Mouse (Mus musculus) T-helper 17 cell (primary cell): Measurements from ENCODE around the gene Dao.

Experiments
- in situ Hi-C, 2 experiments: fragments of 300-600 bp; cut with MboI, MseI; formaldehyde crosslinking; loops; 1 replicate in 1 of 2; 2 replicates in 1 of 2; pipeline ENCODE4 v1.15.1; 2025; ENCODE audit warnings: high pct_unique_total_duplicates in 2 of 2

Gene Dao

DNA sequence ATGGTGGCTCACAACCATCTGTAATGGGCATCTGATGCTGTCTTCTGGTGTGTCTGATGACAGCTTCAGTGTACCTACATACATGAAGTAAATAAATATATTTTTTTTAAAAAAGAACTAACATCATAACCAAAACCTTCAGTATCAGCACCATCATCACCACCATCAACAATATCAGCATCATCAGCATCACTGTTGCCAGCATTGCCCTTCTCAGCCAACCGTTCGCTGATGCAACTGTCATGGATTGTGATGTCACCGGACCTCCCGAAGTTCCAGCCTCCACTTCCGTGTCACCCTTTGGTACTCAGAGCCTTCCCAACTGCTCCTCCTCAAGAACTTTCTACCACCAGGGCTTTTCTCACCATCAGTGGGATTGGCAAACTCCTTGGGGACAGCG lies 61.7 kb downstream of the Dao start, which contains the start of gene Usp30:
Gene Usp30, plus strand, starts transcription at position 301 of the 400 bp plus-strand sequence.
- in situ Hi-C loops, result no loop called here

DNA sequence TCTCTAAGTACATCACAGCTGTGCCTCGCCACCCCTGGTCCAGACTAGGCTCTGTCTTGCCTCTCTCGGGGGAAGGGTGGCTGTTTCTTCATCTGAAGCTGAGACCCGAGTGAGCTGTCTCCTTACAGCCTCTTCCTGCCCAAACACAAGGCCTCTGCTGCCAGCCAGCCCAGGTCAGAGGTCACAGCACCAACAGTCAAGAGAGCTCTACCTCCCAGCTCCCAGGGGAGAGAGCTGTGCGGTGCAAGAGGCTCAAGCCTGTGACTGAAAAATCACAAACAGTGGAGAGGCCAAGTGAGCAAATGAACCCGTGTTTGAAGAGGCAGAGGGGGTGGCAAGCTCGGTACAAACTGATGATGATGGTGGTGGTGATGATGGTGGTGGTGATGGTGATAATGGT lies 63.1 kb downstream of the Dao start:
- in situ Hi-C loops, result no loop called here

DNA sequence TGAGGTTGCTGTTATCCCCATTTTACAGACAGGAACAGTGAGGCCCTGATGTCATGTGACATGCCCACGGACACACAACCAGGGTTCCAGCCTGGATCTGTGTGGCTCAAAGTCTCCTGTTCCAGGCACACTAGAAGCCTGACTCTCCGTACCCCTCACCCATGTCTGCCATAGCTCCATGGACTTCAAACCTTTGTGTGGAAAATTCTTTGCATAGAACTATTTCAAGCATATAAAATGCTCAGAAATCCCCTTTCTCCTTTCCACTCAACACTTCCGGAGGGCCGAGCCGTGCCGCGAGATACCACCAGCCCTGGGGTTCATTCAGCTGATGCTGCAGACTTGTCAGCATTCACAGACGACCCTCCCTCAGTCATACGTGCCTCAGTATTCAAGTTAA lies 64.0 kb downstream of the Dao start:
- in situ Hi-C loops, result no loop called here

DNA sequence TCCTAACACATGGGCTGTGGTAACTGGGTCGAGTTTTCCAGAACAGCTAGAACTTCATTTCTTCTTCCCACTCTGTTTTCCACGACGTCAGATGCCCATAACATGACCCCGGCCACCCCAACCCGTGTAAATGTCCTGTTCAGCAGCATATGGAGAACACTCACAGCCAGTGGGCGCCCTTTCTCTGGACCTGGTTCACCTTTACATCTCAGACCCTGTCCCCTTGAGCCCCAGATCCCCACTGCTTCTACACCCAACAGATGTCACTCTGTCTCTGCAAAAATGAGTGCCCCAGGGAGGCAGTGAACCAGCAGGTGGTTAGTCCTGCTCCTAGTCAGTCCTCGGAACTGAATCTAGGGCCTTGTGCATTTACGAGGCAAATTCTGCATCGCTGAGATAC lies 64.5 kb downstream of the Dao start:
- in situ Hi-C loops, result no loop called here

DNA sequence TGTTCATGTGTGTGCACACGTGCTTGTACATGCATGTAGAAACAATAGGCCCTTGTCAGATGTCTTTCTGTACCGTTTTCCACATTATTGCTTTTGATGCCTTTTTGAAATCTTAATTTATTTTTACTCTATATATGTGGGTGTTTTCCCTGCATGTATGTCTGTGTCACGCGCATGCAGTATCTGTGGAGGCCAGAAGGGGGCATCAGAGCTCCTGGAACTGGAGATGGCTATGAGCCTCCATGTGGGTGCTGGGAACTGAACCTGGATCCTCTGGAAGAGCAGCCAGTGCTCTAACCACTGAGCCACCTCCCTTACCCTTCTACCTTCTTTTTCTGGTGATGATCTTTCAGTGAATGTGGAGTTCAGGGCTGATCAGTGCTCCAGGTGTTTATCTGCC lies 67.4 kb downstream of the Dao start:
- in situ Hi-C loops, result no loop called here

DNA sequence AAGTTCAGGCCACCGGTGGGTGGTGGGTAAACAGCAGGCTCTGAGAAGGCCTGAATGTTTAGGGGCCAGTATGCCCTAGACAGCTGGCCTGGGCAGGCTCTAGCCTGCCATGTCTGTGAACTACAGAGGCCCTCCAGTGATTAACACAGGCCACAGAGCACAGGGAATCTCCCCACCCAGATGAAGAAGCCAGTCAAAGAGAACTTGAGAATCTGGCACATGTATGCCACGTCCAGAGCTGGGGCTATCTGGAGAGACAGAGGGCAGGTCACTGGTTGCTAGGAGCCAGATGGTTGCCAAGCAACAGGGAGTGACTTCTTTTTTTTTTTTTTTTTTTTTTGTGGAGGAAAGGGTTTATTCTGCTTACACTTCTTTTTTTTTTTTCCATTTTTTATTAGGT lies 68.8 kb downstream of the Dao start:
- in situ Hi-C loops, result no loop called here
